Mouse (Mus musculus) liver, embryonic 14.5 days (tissue): ENCODE results near the gene Vmn2r83.

ENCODE experiments used
- CTCF ChIP-seq: IDR thresholded peaks from 2 replicates; pipeline ENCODE4 v1.5.1; 2016; ENCODE audit warnings: antibody characterized with exemption, low read depth, control low read depth
- EP300 ChIP-seq: IDR thresholded peaks from 2 replicates; pipeline ENCODE4 v1.6.1; 2016; ENCODE audit warnings: antibody characterized with exemption, low read depth

DNA sequence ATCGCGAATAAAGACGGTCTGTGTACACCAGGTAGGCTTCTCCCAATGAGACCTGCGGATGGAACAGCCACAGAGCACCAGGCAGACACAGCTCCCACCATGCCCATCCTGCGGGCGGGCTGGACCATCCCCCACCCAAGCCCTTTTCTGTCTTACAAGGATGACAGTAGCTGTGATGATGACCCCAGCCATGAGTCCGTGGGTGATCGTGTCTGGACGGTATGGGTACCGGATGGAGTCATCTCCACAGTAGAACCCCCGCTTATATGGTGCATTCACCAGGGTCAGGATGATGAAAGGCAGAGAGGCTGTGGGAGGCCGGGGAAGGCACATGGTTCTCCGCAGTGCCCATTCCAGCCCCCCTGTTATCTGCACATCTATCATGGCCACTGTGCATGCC is 62.2 kb downstream of the Vmn2r83 start:
- no peak for TF ChIP-seq CTCF
- no peak for TF ChIP-seq EP300
